Mouse (Mus musculus) neural tube, embryonic 11.5 days (tissue): ENCODE measurements around the gene Tbcc. TPM values are rescaled to one million over a fixed set of nuclear protein-coding genes. Genes with fewer than 3 reads are reported as not detected.

Experiments
- ATAC-seq: fragments of 200-750 bp; cut with Nextera tagmentation; 2 replicates; pipeline ENCODE4 v1.8.0; 2017; ENCODE audit warnings: moderate number of reproducible peaks, mild to moderate bottlenecking, moderate TSS enrichment, moderate library complexity; ENCODE audit not compliant: insufficient read depth, low FRiP score, low TSS enrichment
- DNase-seq: peaks from one replicate; pipeline ENCODE4 v3.0.0-alpha.2; 2015; ENCODE audit warnings: low spot score
- H3K27ac ChIP-seq: fragments of 300-500 bp; sonication (generic); 2 replicates; pipeline ENCODE4 v1.5.1; 2014; ENCODE audit warnings: low read depth, mild to moderate bottlenecking, low read length
- H3K27me3 ChIP-seq: fragments of 300-500 bp; sonication (generic); 2 replicates; pipeline ENCODE4 v1.6.1; 2014; ENCODE audit warnings: mild to moderate bottlenecking, low read length, mixed read lengths; ENCODE audit not compliant: control insufficient read depth, insufficient read depth
- H3K36me3 ChIP-seq: fragments of 300-500 bp; sonication (generic); 2 replicates; pipeline ENCODE4 v1.6.1; 2014; ENCODE audit warnings: mild to moderate bottlenecking, low read length, moderate library complexity, mixed read lengths; ENCODE audit not compliant: control insufficient read depth, insufficient read depth
- H3K4me1 ChIP-seq: fragments of 300-500 bp; sonication (generic); 2 replicates; pipeline ENCODE4 v1.6.1; 2014; ENCODE audit warnings: low read length, mixed read lengths; ENCODE audit not compliant: control insufficient read depth, insufficient read depth
- H3K4me2 ChIP-seq: fragments of 300-500 bp; sonication (generic); 2 replicates; pipeline ENCODE4 v1.6.1; 2014; ENCODE audit warnings: low read depth, mild to moderate bottlenecking, moderate library complexity
- H3K4me3 ChIP-seq: fragments of 300-500 bp; sonication (generic); 2 replicates; pipeline ENCODE4 v1.5.1; 2014; ENCODE audit warnings: low read depth, low read length
- H3K9ac ChIP-seq: fragments of 300-500 bp; sonication (generic); 2 replicates; pipeline ENCODE4 v1.6.1; 2014; ENCODE audit warnings: mild to moderate bottlenecking, low read length
- H3K9me3 ChIP-seq: fragments of 300-500 bp; sonication (generic); 2 replicates; pipeline ENCODE4 v1.6.1; 2016; ENCODE audit warnings: low read length; ENCODE audit not compliant: control insufficient read depth
- WGBS: fragments of 180-500 bp; shearing (Covaris S2); extraction: QIAGEN DNeasy Blood & Tissue Kit; methylation state at CpG from one replicate; pipeline ENCODE4 v1.1.7; 2014; 5-methylcytosine and 5-hydroxymethylcytosine counted together
- polyA plus RNA-seq: library from polyadenylated mRNA; unstranded; fragments of >200 nt; fragmentation: Nextera tagmentation; extraction: Ambion mirVana; gene quantifications from 2 replicates; pipeline ENCODE4 v1.2.1, GENCODE M21; 2014

The Tbcc gene
- polyA plus RNA-seq, 1 experiment from 2014 or later, result 79.0 TPM

DNA sequence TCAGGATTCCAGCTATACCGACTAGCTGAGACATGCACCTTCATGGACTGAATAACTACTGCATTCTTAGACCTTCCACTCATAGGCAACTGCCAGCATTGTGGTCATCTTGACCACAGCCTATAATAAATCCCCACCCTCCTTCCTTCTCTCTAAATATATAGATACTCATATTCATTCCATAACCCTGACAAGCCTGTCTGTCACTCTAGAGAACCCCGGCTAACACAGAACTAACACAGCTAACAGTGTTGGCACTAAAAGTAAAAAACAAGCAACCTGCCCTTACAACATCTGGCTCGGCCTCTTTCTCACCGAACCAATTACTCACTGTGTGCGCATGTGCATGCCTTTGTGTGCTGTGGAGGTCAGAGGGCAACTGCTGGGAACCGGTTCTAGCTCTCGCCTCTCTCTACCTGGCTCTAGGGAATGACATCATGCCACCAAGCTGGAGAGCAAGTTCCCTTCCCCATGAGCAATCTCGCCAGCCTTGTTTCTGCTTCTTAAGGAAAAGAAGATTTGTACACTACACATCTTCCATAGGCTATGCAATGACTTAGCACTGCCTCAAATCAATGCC lies 14.0 kb upstream of the Tbcc start:
- WGBS, result 67% methylated on average over 8 of the region's 8 CpGs
- Histone ChIP-seq H3K4me1 (no peaks in the 10 kb centered on the region), H3K27me3 (no peaks in the 10 kb centered on the region), H3K27ac (no peak overlapping the region), H3K9ac (no peak overlapping the region), H3K4me3 (no peak overlapping the region), H3K36me3 (no peaks in the 10 kb centered on the region), H3K9me3 (no peaks in the 10 kb centered on the region), H3K4me2 (no peak overlapping the region)
- ATAC-seq (no peak), DNase-seq (no peak)

DNA sequence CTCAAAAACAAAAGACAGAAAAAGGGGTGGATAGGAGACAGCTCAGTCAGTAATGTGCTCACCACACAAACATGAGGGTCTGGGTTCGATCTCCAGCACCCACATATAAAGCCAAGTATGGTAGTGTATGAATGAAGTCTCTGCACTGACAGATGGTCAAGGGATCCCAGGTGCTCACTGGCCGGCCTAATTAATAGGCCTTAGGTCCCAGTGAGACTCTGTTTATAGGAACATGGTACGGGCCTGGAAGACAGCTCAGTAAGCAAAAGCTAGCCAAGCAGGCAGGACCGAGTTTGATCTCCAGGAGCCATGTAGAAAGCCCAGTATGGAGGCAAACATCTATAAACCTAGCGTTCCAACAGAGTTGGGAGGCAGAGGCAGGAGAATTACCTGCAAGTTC lies 13.4 kb upstream of the Tbcc start:
- H3K4me1 ChIP-seq, result no peaks in the 10 kb centered on the region
- no peak overlapping the region for H3K9ac ChIP-seq
- no peaks in the 10 kb centered on the region for H3K36me3 ChIP-seq
- no peak for ATAC-seq
- H3K27me3 ChIP-seq, result no peaks in the 10 kb centered on the region
- no peak overlapping the region for H3K4me2 ChIP-seq
- no peak overlapping the region for H3K4me3 ChIP-seq
- 84% methylated on average over 5 of the region's 5 CpGs for WGBS
- no peaks in the 10 kb centered on the region for H3K9me3 ChIP-seq
- DNase-seq, result no peak
- no peak overlapping the region for H3K27ac ChIP-seq

- DNase-seq (peak; percentile 31), ATAC-seq (no peak)
- H3K36me3 ChIP-seq, result no peaks in the 10 kb centered on the region
- H3K9me3 ChIP-seq, result no peaks in the 10 kb centered on the region
- 0 out of 2 replicates have a peak overlapping the region, but pooled peaks have one; percentile 20 for H3K27ac ChIP-seq
- H3K4me3 ChIP-seq, result no peak overlapping the region
- H3K4me1 ChIP-seq, result no peaks in the 10 kb centered on the region
- no peak overlapping the region for H3K4me2 ChIP-seq
- 57% methylated on average over 14 of the region's 14 CpGs for WGBS
- H3K9ac ChIP-seq, result no peak overlapping the region
- no peaks in the 10 kb centered on the region for H3K27me3 ChIP-seq
These were observed 10.6 kb upstream of the Tbcc start for GRCm38 (mm10) chr17:46879841-46880311.

GRCm38 (mm10) chr17:46880322-46880721 lies 10.2 kb upstream of the Tbcc start:
- DNase-seq, result no peak
- no peaks in the 10 kb centered on the region for H3K4me1 ChIP-seq
- 0 out of 2 replicates have a peak overlapping the region, but pooled peaks have one; percentile 20 for H3K27ac ChIP-seq
- ATAC-seq, result no peak
- no peaks in the 10 kb centered on the region for H3K27me3 ChIP-seq
- WGBS, result 92% methylated on average over 2 of the region's 2 CpGs
- no peak overlapping the region for H3K4me2 ChIP-seq
- H3K4me3 ChIP-seq, result no peak overlapping the region
- no peaks in the 10 kb centered on the region for H3K36me3 ChIP-seq
- H3K9ac ChIP-seq, result no peak overlapping the region
- no peaks in the 10 kb centered on the region for H3K9me3 ChIP-seq

GRCm38 (mm10) chr17:46881728-46882127 lies 8.8 kb upstream of the Tbcc start:
- H3K9ac ChIP-seq, result no peak overlapping the region
- no peak overlapping the region for H3K27ac ChIP-seq
- DNase-seq, result no peak
- no peaks in the 10 kb centered on the region for H3K4me1 ChIP-seq
- no peak overlapping the region for H3K4me3 ChIP-seq
- ATAC-seq, result no peak
- 86% methylated on average over 6 of the region's 6 CpGs for WGBS
- H3K36me3 ChIP-seq, result no peaks in the 10 kb centered on the region
- H3K9me3 ChIP-seq, result no peaks in the 10 kb centered on the region
- no peaks in the 10 kb centered on the region for H3K27me3 ChIP-seq
- no peak overlapping the region for H3K4me2 ChIP-seq

DNA sequence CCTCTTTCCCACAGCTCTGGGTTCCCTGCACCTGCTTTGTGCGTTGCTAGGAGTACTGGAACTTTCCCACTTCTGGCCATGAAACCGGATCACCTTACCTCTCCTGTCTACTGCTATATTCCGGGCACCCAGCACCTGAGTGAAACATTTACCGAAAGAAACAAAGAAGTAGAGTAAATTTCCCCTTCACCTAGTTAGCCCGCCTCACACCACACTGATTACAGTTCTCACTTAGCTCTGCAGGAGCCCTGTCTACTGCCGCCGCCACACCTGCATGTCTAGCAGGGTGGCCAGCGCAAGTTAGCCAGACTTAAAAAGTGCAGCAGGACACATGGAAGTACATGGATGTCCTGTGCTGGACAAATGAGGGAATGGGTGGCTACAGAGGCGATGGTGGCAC lies 7.4 kb upstream of the Tbcc start:
- ATAC-seq (no peak), DNase-seq (no peak)
- Histone ChIP-seq H3K4me2 (no peak overlapping the region), H3K4me3 (no peak overlapping the region), H3K27ac (no peak overlapping the region), H3K9ac (no peak overlapping the region), H3K27me3 (no peaks in the 10 kb centered on the region), H3K9me3 (no peaks in the 10 kb centered on the region), H3K36me3 (no peaks in the 10 kb centered on the region), H3K4me1 (no peaks in the 10 kb centered on the region)
- WGBS, result 89% methylated on average over 9 of the region's 9 CpGs

- ATAC-seq (no peak), DNase-seq (no peak)
- H3K9ac ChIP-seq, result no peak overlapping the region
- no peaks in the 10 kb centered on the region for H3K4me1 ChIP-seq
- H3K4me2 ChIP-seq, result no peak overlapping the region
- H3K27me3 ChIP-seq, result no peaks in the 10 kb centered on the region
- H3K27ac ChIP-seq, result no peak overlapping the region
- 91% methylated on average over 6 of the region's 6 CpGs for WGBS
- no peak overlapping the region for H3K4me3 ChIP-seq
- H3K36me3 ChIP-seq, result no peaks in the 10 kb centered on the region
- no peaks in the 10 kb centered on the region for H3K9me3 ChIP-seq
These were observed 5.7 kb upstream of the Tbcc start for GRCm38 (mm10) chr17:46884766-46885165.

DNA sequence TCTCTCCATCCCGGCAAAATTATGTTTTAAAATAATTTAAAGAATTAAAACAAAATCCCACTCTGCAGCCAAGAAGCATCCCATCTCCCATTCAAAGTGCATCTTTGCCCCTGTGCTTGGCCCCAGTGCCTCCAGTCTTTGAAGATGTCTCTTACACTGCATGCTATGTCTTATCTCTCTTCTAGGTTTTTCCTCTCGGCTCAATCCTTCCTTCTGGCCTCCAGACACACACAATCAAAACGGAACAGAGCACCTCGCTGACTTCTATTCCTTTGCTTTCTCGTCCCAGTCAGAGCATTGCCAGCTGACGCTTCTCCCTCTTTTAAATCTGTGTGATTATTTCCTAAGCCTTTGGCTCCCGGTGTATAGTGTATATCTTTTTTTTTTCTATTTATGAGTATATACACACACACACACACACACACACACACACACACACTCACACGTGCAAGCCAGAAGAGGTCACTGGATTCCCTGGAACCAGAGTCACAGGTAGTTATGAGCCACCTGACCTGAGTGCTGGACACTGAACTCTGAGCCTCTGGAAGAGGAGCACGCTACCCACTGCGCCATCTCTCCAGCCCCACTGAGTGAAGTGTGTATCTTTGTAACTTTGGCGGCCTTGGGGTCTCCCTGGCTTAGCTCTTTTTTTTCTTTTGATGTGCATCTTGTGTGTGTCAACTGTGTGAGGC lies 5.1 kb upstream of the Tbcc start:
- H3K9ac ChIP-seq, result no peak overlapping the region
- no peaks in the 10 kb centered on the region for H3K4me1 ChIP-seq
- H3K36me3 ChIP-seq, result no peaks in the 10 kb centered on the region
- no peak overlapping the region for H3K27ac ChIP-seq
- no peak for ATAC-seq
- H3K4me3 ChIP-seq, result no peak overlapping the region
- H3K9me3 ChIP-seq, result no peaks in the 10 kb centered on the region
- DNase-seq, result no peak
- 88% methylated on average over 11 of the region's 11 CpGs for WGBS
- no peak overlapping the region for H3K4me2 ChIP-seq
- H3K27me3 ChIP-seq, result no peaks in the 10 kb centered on the region
